Mouse (Mus musculus) cerebellum, adult 2 months (tissue): ENCODE data around the gene Ccdc73.

Experiments used
- CTCF ChIP-seq: fragments of 200-500 bp; IDR thresholded peaks from 2 replicates; pipeline ENCODE4 v1.5.1; 2011; ENCODE audit warnings: low read depth, mild to moderate bottlenecking, control low read depth, low read length, moderate library complexity, borderline replicate concordance; ENCODE audit not compliant: insufficient read depth
- POLR2A ChIP-seq: fragments of 200-500 bp; IDR thresholded peaks from 2 replicates; pipeline ENCODE4 v1.6.1; 2011; ENCODE audit warnings: low read length, control low read depth, borderline replicate concordance; ENCODE audit not compliant: insufficient read depth

GRCm38 (mm10) chr2:104887882-104888566, 20.4 kb downstream of the Ccdc73 start:
- TF ChIP-seq CTCF (peak; percentile 80), POLR2A (no peak)
